Mouse (Mus musculus) liver, postnatal 0 days (tissue): ENCODE results near the gene Haus6.
"Not testable (repeated sequence)": the region's sequence is repeated elsewhere in the genome, so short reads cannot be mapped to it uniquely, and the experiment has no call there.

Experiments
- CTCF ChIP-seq: sonication (generic); IDR thresholded peaks from 2 replicates; pipeline ENCODE4 v1.5.1; 2016; ENCODE audit warnings: antibody characterized with exemption, low read depth
- EP300 ChIP-seq: IDR thresholded peaks from 2 replicates; pipeline ENCODE4 v1.6.1; 2016; ENCODE audit warnings: antibody characterized with exemption, low read depth, mild to moderate bottlenecking

DNA sequence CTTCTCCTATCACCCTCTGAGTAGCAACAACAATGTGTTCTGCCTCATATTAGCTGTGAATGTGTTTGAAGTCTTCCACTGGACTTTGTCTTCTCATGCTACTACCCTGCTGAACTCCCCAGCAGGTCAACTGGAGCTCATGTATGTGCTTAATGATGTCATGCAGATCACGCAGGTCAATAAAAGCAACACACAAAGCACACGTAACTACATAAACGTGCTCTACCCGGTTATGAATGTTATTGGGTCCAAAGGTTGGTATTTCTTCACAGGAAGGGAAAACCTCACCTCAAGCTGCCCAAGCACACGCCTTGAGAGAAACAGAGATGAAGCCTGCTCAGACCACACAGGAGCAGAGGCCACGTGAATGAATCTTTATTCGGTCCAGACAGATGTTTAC is 14.6 kb upstream of the Haus6 start:
- TF ChIP-seq CTCF, result not testable (repeated sequence)
- TF ChIP-seq EP300, result peak; percentile 43; the same call in 1 of the 2 replicates
